Mouse (Mus musculus) cerebellum, postnatal 14 days (tissue): ENCODE results near the gene Tmem63c.
A peak's percentile ranks its signal among the peaks of the same experiment; 100 is the strongest.

Experiments
- DNase-seq, 2 experiments: peaks; one replicate each; pipeline ENCODE4 v3.0.0; 2021; ENCODE audit warnings: mixed read lengths in 2 of 2

Gene Tmem63c

DNA sequence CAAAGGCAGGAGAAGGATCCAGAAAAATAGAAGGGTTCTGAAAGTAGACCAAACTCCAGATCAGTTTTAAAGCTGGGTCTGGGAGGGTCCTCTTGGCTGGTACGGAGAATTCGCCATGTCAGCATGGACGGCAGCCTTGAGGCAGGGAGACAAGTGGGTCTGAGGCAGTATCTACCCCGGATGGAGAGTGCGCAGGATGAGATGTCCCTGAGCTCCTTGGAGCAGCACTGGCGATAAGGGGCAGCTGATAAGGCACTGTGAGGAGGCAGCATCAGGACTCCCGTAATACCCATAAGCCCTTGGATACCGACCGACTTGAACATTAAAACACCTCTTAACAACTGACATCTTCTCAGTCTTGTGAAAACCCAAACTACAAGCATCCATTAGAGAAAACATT lies 111.6 kb downstream of the Tmem63c start:
- DNase-seq: no peak

DNA sequence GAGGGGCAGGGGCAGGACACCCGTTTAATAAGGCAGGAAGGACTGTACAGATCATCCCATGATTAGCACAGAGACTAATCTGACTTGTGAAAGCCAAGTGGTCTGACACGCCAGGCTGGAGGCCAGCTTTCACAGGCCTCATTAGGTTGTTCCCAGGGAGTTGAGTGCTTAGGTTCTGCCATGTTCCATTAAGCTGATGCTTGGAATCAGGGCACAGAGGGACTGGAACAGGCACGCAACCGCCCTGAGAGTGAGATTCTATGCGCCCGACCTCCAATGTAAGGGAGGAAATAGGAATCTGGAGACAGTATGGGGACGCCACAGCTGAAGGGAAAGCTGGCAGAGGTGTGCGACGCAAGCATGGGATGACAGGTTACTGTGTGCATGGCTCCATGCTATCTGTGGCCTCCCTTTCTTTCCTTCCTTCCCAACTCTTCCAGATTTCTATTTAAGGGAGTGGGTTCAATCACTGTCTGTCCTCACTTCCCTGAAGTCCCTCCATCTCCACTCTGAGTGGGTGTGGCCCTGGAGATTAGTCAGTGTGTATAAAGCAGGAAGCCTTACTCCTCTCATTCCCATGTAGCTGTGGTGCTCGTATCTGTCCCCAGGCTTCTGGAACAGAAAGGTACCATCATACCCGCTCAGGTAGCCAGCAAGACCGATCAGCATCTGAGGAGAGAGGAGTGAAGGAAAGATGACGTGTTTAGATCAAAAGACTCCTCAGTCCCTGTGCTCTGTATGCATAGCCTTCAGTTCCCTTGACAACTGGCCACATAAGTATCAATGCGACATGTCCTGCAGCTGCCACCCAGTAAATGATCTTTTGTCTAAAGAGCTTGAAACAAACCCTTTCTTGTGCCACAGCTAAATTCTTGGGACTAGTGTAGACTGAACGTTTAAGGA lies 116.5 kb downstream of the Tmem63c start:
- DNase-seq: peak; percentile 49 to 50

DNA sequence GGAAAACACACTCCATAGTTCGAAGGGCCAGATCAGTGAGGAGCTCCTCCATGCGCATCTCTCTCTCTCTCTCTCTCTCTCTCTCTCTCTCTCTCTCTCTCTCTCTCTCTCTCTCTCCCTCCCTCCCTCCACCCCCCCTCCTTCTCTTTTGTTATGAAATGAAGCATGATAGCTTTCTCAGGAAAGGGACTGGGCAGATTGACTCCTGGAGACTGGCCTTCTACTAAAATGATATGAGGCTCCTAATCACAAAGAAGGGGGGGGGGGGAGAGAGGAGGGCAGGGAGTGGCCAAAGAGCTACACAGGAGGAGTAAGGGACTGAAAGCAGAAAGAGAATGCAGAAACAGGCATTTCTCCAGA lies 117.2 kb downstream of the Tmem63c start:
- DNase-seq: no peak

DNA sequence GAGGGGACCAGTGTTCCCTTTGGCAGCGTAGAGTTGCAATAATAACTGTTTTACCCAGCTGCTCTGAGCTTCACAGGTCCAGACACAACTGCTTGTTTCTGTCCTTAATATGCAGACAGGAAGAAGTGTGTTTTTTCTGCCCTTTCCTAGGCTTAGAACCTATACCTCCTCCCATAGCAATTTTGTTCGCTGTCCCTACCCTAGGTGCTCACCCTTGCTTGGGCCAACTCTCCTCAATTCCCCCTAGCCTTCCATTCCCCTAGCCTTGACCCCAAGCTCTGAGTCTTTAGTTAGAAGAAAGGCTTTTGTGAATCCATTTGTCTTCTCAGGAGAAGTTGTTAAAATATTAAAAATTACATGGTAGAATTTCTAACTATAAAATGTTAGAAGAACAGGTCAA lies 117.6 kb downstream of the Tmem63c start:
- no peak for DNase-seq
